Mouse (Mus musculus): ENCODE measurements around the gene Dmrt1. TPM values are rescaled to one million over a fixed set of nuclear protein-coding genes. Genes with fewer than 3 reads are reported as not detected.

The Dmrt1 gene
- total and polyA plus RNA-seq, 2 experiments from 2014 or later, result not detected

- no peak for TF ChIP-seq CTCF (IDR thresholded peaks at IDR 0.05)
- WGBS, result 93% methylated on average over 6 of the region's 6 CpGs
- no peaks in the 10 kb centered on the region for H3K9me3 ChIP-seq (ENCODE audit: low read length)
- H3K27me3 ChIP-seq (ENCODE audit: insufficient read depth, low read length), result no peaks in the 10 kb centered on the region
- H3K4me2 ChIP-seq (ENCODE audit: low read depth, low read length, poor library complexity, severe bottlenecking), result no peak overlapping the region
- no peak overlapping the region for H3K27ac ChIP-seq (ENCODE audit: low read depth, low read length)
- DNase-seq (ENCODE audit: low spot score) (no peak), ATAC-seq (ENCODE audit: low FRiP score) (no peak)
- H3K4me1 ChIP-seq (ENCODE audit: insufficient read depth, low read length), result no peaks in the 10 kb centered on the region
- H3K4me3 ChIP-seq (ENCODE audit: low read depth, low read length), result no peak overlapping the region
- no peaks in the 10 kb centered on the region for H3K36me3 ChIP-seq (ENCODE audit: insufficient read depth, low read length)
- no peak overlapping the region for H3K9ac ChIP-seq (replicated peaks; ENCODE audit: low read length, poor library complexity, severe bottlenecking)
Measured at GRCm38 (mm10) chr19:25480820-25481219, 24.6 kb upstream of the Dmrt1 start.

DNA sequence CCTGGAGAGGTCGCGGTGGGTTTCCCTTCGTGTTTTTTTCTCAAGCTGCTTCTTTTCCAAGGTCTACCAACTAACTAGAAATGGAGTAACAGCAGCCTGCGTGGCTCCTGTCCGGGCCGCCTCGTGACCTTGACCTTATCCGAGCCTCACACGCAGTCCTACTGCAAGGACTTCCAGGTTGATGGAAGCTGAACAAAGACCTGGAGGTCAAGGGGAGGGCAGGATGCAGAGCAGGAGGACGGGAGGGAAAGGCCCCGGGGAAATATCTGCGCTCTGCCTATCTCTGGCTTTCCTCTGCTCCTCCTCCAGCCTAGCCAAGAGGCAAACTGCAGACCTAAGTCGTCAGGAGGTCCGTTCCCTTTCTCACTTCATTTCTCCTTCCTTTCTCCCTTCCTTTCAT, 18.9 kb upstream of the Dmrt1 start:
- WGBS, result 28% methylated on average over 14 of the region's 14 CpGs
- ATAC-seq (ENCODE audit: low FRiP score) (no peak), DNase-seq (ENCODE audit: low spot score) (no peak)
- Histone ChIP-seq H3K4me2 (ENCODE audit: low read depth, low read length, poor library complexity, severe bottlenecking) (no peak overlapping the region), H3K9ac (replicated peaks; ENCODE audit: low read length, poor library complexity, severe bottlenecking) (no peak overlapping the region), H3K27ac (ENCODE audit: low read depth, low read length) (no peak overlapping the region), H3K36me3 (ENCODE audit: insufficient read depth, low read length) (no peaks in the 10 kb centered on the region), H3K4me1 (ENCODE audit: insufficient read depth, low read length) (no peaks in the 10 kb centered on the region), H3K4me3 (ENCODE audit: low read depth, low read length) (no peak overlapping the region), H3K9me3 (ENCODE audit: low read length) (no peaks in the 10 kb centered on the region), H3K27me3 (ENCODE audit: insufficient read depth, low read length) (peaks cover 7% of the 10 kb centered on the region; the same call in 1 of the 2 replicates)
- no peak for TF ChIP-seq CTCF (IDR thresholded peaks at IDR 0.05)

- 53% methylated on average over 1 of the region's 1 CpGs for WGBS
- H3K9me3 ChIP-seq (ENCODE audit: low read length), result no peaks in the 10 kb centered on the region
Measured at GRCm38 (mm10) chr19:25487350-25487749, 18.1 kb upstream of the Dmrt1 start.

DNA sequence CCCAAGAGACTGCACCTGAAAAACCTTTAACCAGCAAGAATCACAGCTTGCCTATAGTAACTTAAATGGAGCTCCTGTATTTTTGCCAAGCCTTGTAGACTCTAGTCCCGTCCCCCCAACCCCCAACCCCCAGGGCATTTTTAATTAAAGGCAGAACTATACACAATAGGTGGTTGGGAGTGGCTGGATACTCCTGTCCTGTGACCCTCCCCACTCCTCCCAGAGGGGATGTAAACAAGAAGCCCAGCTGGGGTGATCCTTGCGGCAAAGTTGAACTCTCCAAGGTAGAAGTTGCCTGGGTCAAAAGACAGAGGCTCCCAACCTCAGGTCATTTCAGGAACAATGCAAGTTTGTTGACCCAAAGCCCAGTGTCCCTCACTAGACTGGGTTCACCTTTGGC, 16.9 kb upstream of the Dmrt1 start:
- DNase-seq (ENCODE audit: low spot score), result no peak
- Histone ChIP-seq H3K9me3 (ENCODE audit: low read length) (no peaks in the 10 kb centered on the region), H3K27me3 (ENCODE audit: insufficient read depth, low read length) (peaks cover 7% of the 10 kb centered on the region; the same call in 1 of the 2 replicates), H3K4me1 (ENCODE audit: insufficient read depth, low read length) (no peaks in the 10 kb centered on the region), H3K27ac (ENCODE audit: low read depth, low read length) (no peak overlapping the region), H3K4me3 (ENCODE audit: low read depth, low read length) (no peak overlapping the region), H3K36me3 (ENCODE audit: insufficient read depth, low read length) (no peaks in the 10 kb centered on the region), H3K4me2 (ENCODE audit: low read depth, low read length, poor library complexity, severe bottlenecking) (no peak overlapping the region), H3K9ac (replicated peaks; ENCODE audit: low read length, poor library complexity, severe bottlenecking) (no peak overlapping the region)
- WGBS, result 50% methylated on average over 2 of the region's 2 CpGs
- TF ChIP-seq CTCF (IDR thresholded peaks at IDR 0.05), result no peak
- ATAC-seq (ENCODE audit: low FRiP score), result no peak

More at GRCm38 (mm10) chr19:25487350-25487749, 18.1 kb upstream of the Dmrt1 start:
- H3K9ac ChIP-seq (replicated peaks; ENCODE audit: low read length, poor library complexity, severe bottlenecking), result no peak overlapping the region
- H3K4me3 ChIP-seq (ENCODE audit: low read depth, low read length), result no peak overlapping the region
- no peaks in the 10 kb centered on the region for H3K36me3 ChIP-seq (ENCODE audit: insufficient read depth, low read length)
- H3K27me3 ChIP-seq (ENCODE audit: insufficient read depth, low read length), result peaks cover 7% of the 10 kb centered on the region; the same call in 1 of the 2 replicates
- DNase-seq (ENCODE audit: low spot score), result no peak
- no peak for ATAC-seq (ENCODE audit: low FRiP score)
- no peak overlapping the region for H3K4me2 ChIP-seq (ENCODE audit: low read depth, low read length, poor library complexity, severe bottlenecking)
- H3K4me1 ChIP-seq (ENCODE audit: insufficient read depth, low read length), result no peaks in the 10 kb centered on the region
- TF ChIP-seq CTCF (IDR thresholded peaks at IDR 0.05), result no peak
- H3K27ac ChIP-seq (ENCODE audit: low read depth, low read length), result no peak overlapping the region

DNA sequence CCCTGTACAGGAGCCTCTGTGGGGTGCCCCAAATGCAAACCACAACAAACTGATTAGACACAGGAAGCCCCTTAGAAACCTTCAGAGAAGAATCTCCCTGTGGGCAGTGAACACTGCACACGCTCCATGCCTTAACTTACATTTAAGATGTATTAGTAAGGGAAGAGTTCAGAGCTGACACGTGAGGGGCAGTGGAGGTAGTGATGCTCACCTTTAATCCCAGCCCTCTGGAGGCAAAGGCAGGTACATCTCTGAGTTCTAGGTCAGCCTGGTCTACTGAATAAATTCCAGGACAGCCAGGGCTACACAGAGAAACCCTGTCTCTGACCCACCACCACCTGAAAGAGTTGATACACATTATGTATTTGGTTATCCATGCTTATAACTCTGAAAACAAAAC, 15.9 kb upstream of the Dmrt1 start:
- H3K4me1 ChIP-seq (ENCODE audit: insufficient read depth, low read length), result no peaks in the 10 kb centered on the region
- peaks cover 7% of the 10 kb centered on the region; the same call in 1 of the 2 replicates for H3K27me3 ChIP-seq (ENCODE audit: insufficient read depth, low read length)
- 58% methylated on average over 2 of the region's 2 CpGs for whole genome bisulfite sequencing
- DNase-seq (ENCODE audit: low spot score), result no peak
- no peak overlapping the region for H3K27ac ChIP-seq (ENCODE audit: low read depth, low read length)
- no peak for ATAC-seq (ENCODE audit: low FRiP score)
- no peak overlapping the region for H3K9ac ChIP-seq (replicated peaks; ENCODE audit: low read length, poor library complexity, severe bottlenecking)
- H3K4me3 ChIP-seq (ENCODE audit: low read depth, low read length), result no peak overlapping the region
- H3K4me2 ChIP-seq (ENCODE audit: low read depth, low read length, poor library complexity, severe bottlenecking), result no peak overlapping the region
- H3K36me3 ChIP-seq (ENCODE audit: insufficient read depth, low read length), result no peaks in the 10 kb centered on the region
- TF ChIP-seq CTCF (IDR thresholded peaks at IDR 0.05), result no peak
- H3K9me3 ChIP-seq (ENCODE audit: low read length), result no peaks in the 10 kb centered on the region

DNA sequence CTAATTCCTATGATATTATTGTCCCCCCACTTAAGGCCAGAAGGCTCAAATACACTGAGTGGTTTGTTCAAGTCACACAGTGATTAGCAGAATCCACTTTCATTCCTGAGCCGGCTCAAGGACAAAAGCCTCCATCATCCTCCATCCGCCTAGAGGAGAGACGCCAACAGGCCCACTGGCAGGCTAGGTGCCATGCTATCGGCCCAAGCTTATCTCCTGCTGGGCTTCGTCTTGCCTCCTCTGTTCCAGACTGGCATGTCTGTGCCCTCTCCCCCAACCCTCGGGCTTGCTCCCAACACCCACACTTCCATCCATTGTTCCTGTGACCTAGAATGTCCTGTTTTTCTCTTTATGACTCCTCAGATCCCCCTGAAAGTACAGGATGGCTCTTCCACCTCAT, 8.0 kb upstream of the Dmrt1 start:
- Histone ChIP-seq H3K4me2 (ENCODE audit: low read depth, low read length, poor library complexity, severe bottlenecking) (no peak overlapping the region), H3K9me3 (ENCODE audit: low read length) (no peaks in the 10 kb centered on the region), H3K4me3 (ENCODE audit: low read depth, low read length) (no peak overlapping the region), H3K27ac (ENCODE audit: low read depth, low read length) (no peak overlapping the region), H3K36me3 (ENCODE audit: insufficient read depth, low read length) (no peaks in the 10 kb centered on the region), H3K27me3 (ENCODE audit: insufficient read depth, low read length) (0 out of 2 replicates have a peak, but pooled peaks cover 3% of the 10 kb centered on the region), H3K4me1 (ENCODE audit: insufficient read depth, low read length) (no peaks in the 10 kb centered on the region), H3K9ac (replicated peaks; ENCODE audit: low read length, poor library complexity, severe bottlenecking) (no peak overlapping the region)
- TF ChIP-seq CTCF (IDR thresholded peaks at IDR 0.05), result no peak
- ATAC-seq (ENCODE audit: low FRiP score) (no peak), DNase-seq (ENCODE audit: low spot score) (no peak)
- 68% methylated on average over 6 of the region's 6 CpGs for WGBS
